Mouse (Mus musculus) liver, embryonic 13.5 days (tissue): ENCODE results near the gene Espnl. TPM values are rescaled to one million over a fixed set of nuclear protein-coding genes. Genes with fewer than 3 reads are reported as not detected.

Experiments used
- ATAC-seq: fragments of 200-750 bp; cut with Nextera tagmentation; 2 replicates; pipeline ENCODE4 v1.8.0; 2017; ENCODE audit warnings: low read depth, mild to moderate bottlenecking, moderate number of reproducible peaks, moderate library complexity
- DNase-seq: peaks from one replicate; pipeline ENCODE4 v3.0.0; 2022
- H3K27ac ChIP-seq: fragments of 300-500 bp; sonication (generic); 2 replicates; pipeline ENCODE4 v1.5.1; 2015; ENCODE audit warnings: moderate library complexity, mild to moderate bottlenecking, inconsistent platforms
- H3K27me3 ChIP-seq: fragments of 300-500 bp; sonication (generic); 2 replicates; pipeline ENCODE4 v1.6.1; 2015; ENCODE audit warnings: mild to moderate bottlenecking, inconsistent platforms
- H3K36me3 ChIP-seq: fragments of 300-500 bp; sonication (generic); 2 replicates; pipeline ENCODE4 v1.6.1; 2015; ENCODE audit warnings: mild to moderate bottlenecking, inconsistent platforms
- H3K4me1 ChIP-seq: fragments of 300-500 bp; sonication (generic); replicated peaks from 2 replicates; pipeline ENCODE4 v1.6.1; 2015; ENCODE audit warnings: inconsistent platforms
- H3K4me2 ChIP-seq: fragments of 300-500 bp; sonication (generic); 2 replicates; pipeline ENCODE4 v1.6.1; 2015; ENCODE audit warnings: inconsistent platforms, mild to moderate bottlenecking, moderate library complexity
- H3K4me3 ChIP-seq: fragments of 300-500 bp; sonication (generic); replicated peaks from 2 replicates; pipeline ENCODE4 v1.5.1; 2015; ENCODE audit warnings: mild to moderate bottlenecking, inconsistent platforms
- H3K9ac ChIP-seq: fragments of 300-500 bp; sonication (generic); 2 replicates; pipeline ENCODE4 v1.6.1; 2015; ENCODE audit warnings: mild to moderate bottlenecking, inconsistent platforms
- H3K9me3 ChIP-seq: fragments of 300-500 bp; sonication (generic); replicated peaks from 2 replicates; pipeline ENCODE4 v1.6.1; 2016; ENCODE audit warnings: inconsistent platforms
- WGBS: fragments of 180-500 bp; shearing (Covaris S2); methylation state at CpG from one replicate; pipeline ENCODE4 v1.1.7; 2015; ENCODE audit not compliant: insufficient replicate concordance; 5-methylcytosine and 5-hydroxymethylcytosine counted together
- polyA plus RNA-seq: library from polyadenylated mRNA; unstranded; fragments of >200 nt; fragmentation: Nextera tagmentation; extraction: Ambion mirVana; gene quantifications from 2 replicates; pipeline ENCODE4 v1.2.1, GENCODE M21; 2015

Espnl gene
- polyA plus RNA-seq, 1 experiment from 2014 or later: not detected

DNA sequence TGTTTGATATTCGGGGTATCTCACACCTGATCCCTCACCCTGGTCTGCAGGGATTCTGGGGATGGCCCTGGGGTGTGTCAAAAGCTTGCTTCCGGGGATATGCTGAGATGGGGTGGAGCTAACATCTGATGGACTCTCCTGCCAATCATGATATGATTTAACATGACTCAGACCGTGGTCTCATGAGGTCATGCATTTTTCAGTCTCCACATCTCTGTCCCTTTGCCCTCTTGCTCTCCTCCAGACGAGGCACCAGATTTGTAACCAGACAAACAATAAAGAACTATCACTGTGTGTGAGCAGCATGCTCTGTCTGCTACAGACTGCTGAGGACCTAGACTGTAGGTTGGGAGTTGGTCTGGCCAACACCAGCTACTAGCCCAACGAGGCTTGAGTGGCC lies 40.2 kb downstream of the Espnl start:
- DNase-seq: no peak

GRCm38 (mm10) chr1:91364822-91365644 lies 43.2 kb downstream of the Espnl start:
- ATAC-seq: no peak
- 86% methylated on average over 16 of the region's 16 CpGs for WGBS
- Histone ChIP-seq H3K9me3 (no peaks in the 10 kb centered on the region), H3K27me3 (no peaks in the 10 kb centered on the region; the same call in 1 of the 2 replicates), H3K4me1 (peaks cover 42% of the 10 kb centered on the region), H3K27ac (no peak overlapping the region), H3K9ac (no peak overlapping the region), H3K4me2 (no peak overlapping the region), H3K4me3 (no peak overlapping the region), H3K36me3 (peaks cover 19% of the 10 kb centered on the region)
- no peak for DNase-seq

More for the DNA sequence above, 40.2 kb downstream of the Espnl start:
- no peak for ATAC-seq
- peaks cover 14% of the 10 kb centered on the region for H3K4me1 ChIP-seq
- no peaks in the 10 kb centered on the region for H3K9me3 ChIP-seq
- no peak overlapping the region for H3K4me3 ChIP-seq
- H3K27me3 ChIP-seq: no peaks in the 10 kb centered on the region; the same call in 1 of the 2 replicates
- H3K4me2 ChIP-seq: no peak overlapping the region
- 62% methylated on average over 5 of the region's 5 CpGs for WGBS
- no peak overlapping the region for H3K9ac ChIP-seq
- no peak overlapping the region for H3K27ac ChIP-seq
- H3K36me3 ChIP-seq: no peaks in the 10 kb centered on the region

DNA sequence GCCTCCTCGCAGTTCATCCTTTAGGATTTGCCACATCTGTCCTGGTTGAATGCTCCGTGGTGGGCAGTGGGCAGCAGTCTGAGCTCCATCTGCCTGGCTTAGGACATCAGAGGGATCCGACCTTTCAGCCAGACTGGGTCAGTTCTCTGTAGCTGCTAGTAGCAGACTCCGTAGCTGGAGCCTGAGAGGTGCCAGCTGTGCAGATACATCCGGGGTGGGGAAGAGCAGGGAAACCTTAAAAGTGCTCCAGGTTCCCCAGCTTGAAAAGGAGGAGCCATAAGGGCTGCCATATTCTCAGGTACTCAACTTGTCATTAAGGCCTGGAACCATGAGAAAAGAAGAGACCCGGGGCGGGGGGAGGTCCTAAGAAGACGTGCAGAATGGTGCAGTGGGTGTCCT lies 43.9 kb downstream of the Espnl start:
- 34% methylated on average over 8 of the region's 8 CpGs for WGBS
- H3K4me1 ChIP-seq: peaks cover 44% of the 10 kb centered on the region
- H3K4me3 ChIP-seq: peak overlapping the region; percentile 77
- no peaks in the 10 kb centered on the region; the same call in 1 of the 2 replicates for H3K27me3 ChIP-seq
- peak overlapping the region; percentile 98 for H3K4me2 ChIP-seq
- peaks cover 27% of the 10 kb centered on the region for H3K36me3 ChIP-seq
- peak overlapping the region; percentile 89 for H3K9ac ChIP-seq
- no peaks in the 10 kb centered on the region for H3K9me3 ChIP-seq
- DNase-seq: no peak
- H3K27ac ChIP-seq: no peak overlapping the region
- no peak for ATAC-seq

GRCm38 (mm10) chr1:91366215-91367108 lies 44.6 kb downstream of the Espnl start, which contains the start of gene Erfe:
TSS of gene Erfe (plus strand) at chr1:91366430.
- Histone ChIP-seq H3K9ac (peak within 1 kb of the TSS; percentile 89), H3K27ac (peak within 1 kb of the TSS; percentile 81), H3K27me3 (no peaks in the 10 kb centered on the region; the same call in 1 of the 2 replicates), H3K9me3 (no peaks in the 10 kb centered on the region), H3K4me1 (peaks cover 45% of the 10 kb centered on the region), H3K4me3 (peak within 1 kb of the TSS; percentile 77), H3K36me3 (peaks cover 34% of the 10 kb centered on the region), H3K4me2 (peak within 1 kb of the TSS; percentile 98)
- peak; percentile 91 for ATAC-seq
- peak; percentile 75 for DNase-seq
- under 1% methylated on average over 56 of the region's 68 CpGs for WGBS

DNA sequence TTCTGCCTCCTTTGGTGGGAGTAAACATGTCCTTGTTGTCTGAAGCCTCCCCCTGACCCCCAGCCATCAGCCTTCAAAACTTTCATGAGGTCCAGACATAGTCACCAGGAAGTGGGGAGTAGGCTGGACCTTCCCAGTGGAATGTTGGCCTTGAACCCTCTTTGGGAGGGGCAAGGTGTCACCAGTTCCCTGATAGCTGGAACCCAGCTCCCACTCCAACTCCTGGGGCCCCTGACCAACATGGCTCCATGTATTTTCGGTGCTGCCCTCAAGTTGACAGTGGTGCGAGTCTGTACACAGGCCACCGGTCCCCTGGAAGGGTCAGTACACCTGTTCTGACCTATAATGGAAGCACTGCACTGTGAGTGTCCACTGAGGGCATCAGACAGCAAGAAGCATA lies 45.4 kb downstream of the Espnl start:
- Histone ChIP-seq H3K36me3 (peaks cover 42% of the 10 kb centered on the region), H3K4me2 (peak overlapping the region; percentile 98), H3K4me1 (peaks cover 53% of the 10 kb centered on the region), H3K27ac (peak overlapping the region; percentile 81), H3K9me3 (no peaks in the 10 kb centered on the region), H3K4me3 (peak overlapping the region; percentile 77), H3K9ac (peak overlapping the region; percentile 89), H3K27me3 (no peaks in the 10 kb centered on the region; the same call in 1 of the 2 replicates)
- 88% methylated on average over 3 of the region's 3 CpGs for WGBS
- ATAC-seq (no peak), DNase-seq (no peak)

GRCm38 (mm10) chr1:91369408-91369807 lies 47.5 kb downstream of the Espnl start:
- H3K4me2 ChIP-seq: no peak overlapping the region
- H3K4me3 ChIP-seq: no peak overlapping the region
- 60% methylated on average over 4 of the region's 4 CpGs for WGBS
- ATAC-seq (no peak), DNase-seq (no peak)
- peaks cover 63% of the 10 kb centered on the region for H3K36me3 ChIP-seq
- peaks cover 74% of the 10 kb centered on the region for H3K4me1 ChIP-seq
- H3K27ac ChIP-seq: no peak overlapping the region
- no peak overlapping the region for H3K9ac ChIP-seq
- H3K27me3 ChIP-seq: no peaks in the 10 kb centered on the region; the same call in 1 of the 2 replicates
- no peaks in the 10 kb centered on the region for H3K9me3 ChIP-seq

DNA sequence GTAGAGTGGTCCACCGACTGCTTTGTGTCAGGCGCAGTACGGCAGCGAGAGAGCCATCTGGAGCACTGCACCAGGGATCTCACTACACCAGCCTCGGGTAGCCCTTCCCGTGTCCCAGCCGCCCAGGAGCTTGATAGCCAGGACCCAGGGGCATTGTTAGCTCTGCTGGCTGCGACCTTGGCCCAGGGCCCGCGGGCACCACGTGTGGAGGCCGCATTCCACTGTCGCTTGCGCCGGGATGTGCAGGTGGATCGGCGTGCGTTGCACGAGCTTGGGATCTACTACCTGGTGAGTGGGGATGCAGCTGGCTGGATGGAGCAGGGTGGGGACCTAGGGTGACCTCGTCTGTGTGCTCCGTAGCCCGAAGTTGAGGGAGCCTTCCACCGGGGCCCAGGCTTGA lies 48.2 kb downstream of the Espnl start:
- DNase-seq (no peak), ATAC-seq (no peak)
- 85% methylated on average over 23 of the region's 23 CpGs for WGBS
- Histone ChIP-seq H3K27me3 (no peaks in the 10 kb centered on the region; the same call in 1 of the 2 replicates), H3K4me3 (no peak overlapping the region), H3K9ac (no peak overlapping the region), H3K9me3 (no peaks in the 10 kb centered on the region), H3K36me3 (peaks cover 70% of the 10 kb centered on the region), H3K4me1 (peaks cover 81% of the 10 kb centered on the region), H3K4me2 (no peak overlapping the region), H3K27ac (no peak overlapping the region)

- Histone ChIP-seq H3K4me3 (no peak overlapping the region; the same call in 1 of the 2 replicates), H3K27me3 (no peaks in the 10 kb centered on the region), H3K27ac (peak overlapping the region; percentile 86), H3K9ac (peak overlapping the region; percentile 45; the same call in 1 of the 2 replicates), H3K9me3 (no peaks in the 10 kb centered on the region), H3K4me2 (peak overlapping the region; percentile 44), H3K4me1 (peaks cover 64% of the 10 kb centered on the region), H3K36me3 (peaks cover 100% of the 10 kb centered on the region)
- 30% methylated on average over 6 of the region's 6 CpGs for WGBS
- ATAC-seq: peak; percentile 94
- peak; percentile 75 for DNase-seq
These were observed 51.5 kb downstream of the Espnl start for GRCm38 (mm10) chr1:91373414-91373835.

DNA sequence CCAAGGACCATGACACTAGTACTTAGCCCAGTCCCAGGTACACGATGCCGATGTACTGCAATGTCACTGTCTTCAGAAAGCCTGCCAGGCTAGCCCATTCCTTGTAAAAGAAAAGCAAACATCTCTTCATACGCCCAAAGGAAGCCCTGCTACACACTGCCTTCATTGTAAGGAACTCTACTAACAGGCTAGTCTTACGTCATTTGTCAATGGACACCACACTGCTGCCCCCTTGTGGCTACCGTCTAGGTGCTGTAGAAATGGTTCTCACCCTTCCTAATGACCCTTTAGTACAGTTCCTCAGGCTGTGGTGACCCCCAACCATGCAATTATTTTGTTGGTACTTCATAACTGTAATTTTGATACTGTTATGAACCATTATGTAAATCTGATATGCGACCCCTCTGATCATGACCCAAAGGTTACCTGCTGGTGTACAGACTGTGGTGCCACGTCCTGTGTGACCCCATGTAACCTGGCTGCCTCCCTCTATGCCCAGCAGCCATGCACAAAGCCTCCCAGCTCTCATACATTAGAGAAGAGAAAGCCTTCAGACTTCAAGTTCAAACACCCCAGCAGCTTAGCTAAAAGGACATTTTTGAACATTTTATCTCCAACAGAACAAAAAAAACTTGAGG lies 58.7 kb downstream of the Espnl start:
- Histone ChIP-seq H3K36me3 (peaks cover 96% of the 10 kb centered on the region), H3K4me2 (no peak overlapping the region), H3K4me1 (peaks cover 5% of the 10 kb centered on the region), H3K9me3 (no peaks in the 10 kb centered on the region), H3K9ac (no peak overlapping the region), H3K27me3 (no peaks in the 10 kb centered on the region), H3K4me3 (no peak overlapping the region), H3K27ac (no peak overlapping the region)
- ATAC-seq (peak; percentile 69), DNase-seq (peak; percentile 62)
- 63% methylated on average over 7 of the region's 7 CpGs for WGBS

DNA sequence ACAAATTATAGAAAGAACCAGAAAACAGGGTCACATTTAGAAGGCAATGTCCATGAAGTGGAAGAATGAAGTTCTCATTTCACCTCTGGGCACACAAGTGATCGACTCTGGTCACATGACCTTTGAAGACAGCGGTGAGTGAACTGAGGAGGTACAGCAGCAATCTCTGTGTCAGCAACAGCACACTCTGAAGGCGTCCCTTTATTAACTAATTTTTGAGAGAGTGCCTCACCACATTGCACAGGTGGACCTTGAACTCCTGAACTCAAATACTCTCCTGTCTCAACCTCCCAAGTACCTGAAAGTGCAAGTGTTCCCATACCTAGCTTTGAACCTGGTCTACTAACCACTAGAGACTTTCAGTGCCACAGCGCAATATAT lies 59.2 kb downstream of the Espnl start:
- DNase-seq (no peak), ATAC-seq (no peak)
- no peak overlapping the region for H3K4me3 ChIP-seq
- peaks cover under 1% of the 10 kb centered on the region for H3K4me1 ChIP-seq
- H3K4me2 ChIP-seq: no peak overlapping the region
- H3K27me3 ChIP-seq: no peaks in the 10 kb centered on the region
- peaks cover 94% of the 10 kb centered on the region for H3K36me3 ChIP-seq
- H3K9me3 ChIP-seq: no peaks in the 10 kb centered on the region
- H3K27ac ChIP-seq: no peak overlapping the region
- H3K9ac ChIP-seq: no peak overlapping the region
- 83% methylated on average over 4 of the region's 4 CpGs for WGBS

DNA sequence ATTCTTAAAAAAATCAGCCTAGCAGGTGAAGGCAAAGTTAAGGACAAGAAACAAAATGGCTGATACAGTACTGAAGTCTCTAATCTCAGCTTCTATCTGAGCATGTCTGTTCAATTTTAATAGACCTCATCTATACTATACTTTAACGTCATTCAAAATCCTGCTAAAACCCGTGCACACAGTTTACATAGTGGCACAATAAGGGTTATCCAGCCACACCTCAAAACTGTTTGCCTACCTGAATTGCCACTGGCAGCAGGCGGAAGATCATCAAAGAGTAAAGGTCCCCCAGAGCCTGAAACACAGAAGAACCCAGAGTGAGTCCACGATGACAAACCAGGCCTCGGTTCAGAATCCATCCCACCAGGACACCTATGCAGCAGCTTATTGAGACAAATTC lies 68.5 kb downstream of the Espnl start:
- 89% methylated on average over 5 of the region's 5 CpGs for WGBS
- ATAC-seq: no peak

More for the DNA sequence above, 68.5 kb downstream of the Espnl start:
- H3K36me3 ChIP-seq: peaks cover 94% of the 10 kb centered on the region
- H3K9me3 ChIP-seq: no peaks in the 10 kb centered on the region
- H3K4me3 ChIP-seq: no peak overlapping the region
- no peak for DNase-seq
- no peak overlapping the region for H3K27ac ChIP-seq
- H3K27me3 ChIP-seq: no peaks in the 10 kb centered on the region
- no peak overlapping the region for H3K4me2 ChIP-seq
- H3K9ac ChIP-seq: no peak overlapping the region
- peaks cover 6% of the 10 kb centered on the region for H3K4me1 ChIP-seq
